Mouse (Mus musculus): ENCODE results near the gene Rpap3. TPM values are rescaled to one million over a fixed set of nuclear protein-coding genes. Genes with fewer than 3 reads are reported as not detected.

Rpap3 gene
- total RNA-seq (2021), result 10 to 100 TPM; 27.4 to 28.2 TPM
- long read RNA-seq, experiment 1, transcript Rpap3-201 (17 exons, 2,271 nt), result major isoform, 52 of 59 reads
- long read RNA-seq, experiment 1, partial matches to known transcripts, result 6 of 59 reads
- long read RNA-seq, experiment 1, other reads (novel, unspliced or antisense), result 1 of 59 reads
- long read RNA-seq, experiment 2, transcript Rpap3-201 (17 exons, 2,271 nt), result major isoform, 57 of 63 reads
- long read RNA-seq, experiment 2, partial matches to known transcripts, result 6 of 63 reads
- long read RNA-seq, experiment 2, other reads (novel, unspliced or antisense), result 0 of 63 reads

GRCm38 (mm10) chr15:97705211-97706050, at the start of gene Rpap3:
Rpap3 (minus strand) TSS chr15:97705825.
- intact Hi-C loops (cut with DNase I), result no loop called here
- peak; percentile 68 to 88 for DNase-seq (ENCODE audit: low spot score in 2 of 2)

- DNase-seq (ENCODE audit: low spot score in 2 of 2), result no peak
- intact Hi-C loops (cut with DNase I), result no loop called here
Measured at GRCm38 (mm10) chr15:97755361-97755760, 49.7 kb upstream of the Rpap3 start.

- DNase-seq (ENCODE audit: low spot score in 2 of 2), result no peak
- intact Hi-C loops (cut with DNase I), result no loop called here
Measured at GRCm38 (mm10) chr15:97754476-97754875, 48.9 kb upstream of the Rpap3 start.

- intact Hi-C loops (cut with DNase I), result no loop called here
- DNase-seq (ENCODE audit: low spot score in 2 of 2), result no peak
Measured at GRCm38 (mm10) chr15:97752491-97752890, 46.9 kb upstream of the Rpap3 start.

GRCm38 (mm10) chr15:97751676-97752075, 46.1 kb upstream of the Rpap3 start:
- DNase-seq (ENCODE audit: low spot score in 2 of 2), result no peak
- intact Hi-C loops (cut with DNase I), result no loop called here

- intact Hi-C loops (cut with DNase I), result no loop called here
- peak; percentile 86 to 92 for DNase-seq (ENCODE audit: low spot score in 2 of 2)
Measured at GRCm38 (mm10) chr15:97750697-97751096, 45.1 kb upstream of the Rpap3 start.

- DNase-seq (ENCODE audit: low spot score in 2 of 2), result no peak
- intact Hi-C loops (cut with DNase I), result no loop called here
Measured at GRCm38 (mm10) chr15:97749841-97750240, 44.2 kb upstream of the Rpap3 start.

- DNase-seq (ENCODE audit: low spot score in 2 of 2), result no peak
- intact Hi-C loops (cut with DNase I), result no loop called here
Measured at GRCm38 (mm10) chr15:97749397-97749796, 43.8 kb upstream of the Rpap3 start.

- intact Hi-C loops (cut with DNase I), result no loop called here
- no peak for DNase-seq (ENCODE audit: low spot score in 2 of 2)
Measured at GRCm38 (mm10) chr15:97748964-97749363, 43.3 kb upstream of the Rpap3 start.

GRCm38 (mm10) chr15:97748309-97748708, 42.7 kb upstream of the Rpap3 start:
- no peak for DNase-seq (ENCODE audit: low spot score in 2 of 2)
- intact Hi-C loops (cut with DNase I), result no loop called here

GRCm38 (mm10) chr15:97747486-97747885, 41.9 kb upstream of the Rpap3 start:
- intact Hi-C loops (cut with DNase I), result no loop called here
- no peak for DNase-seq (ENCODE audit: low spot score in 2 of 2)

- intact Hi-C loops (cut with DNase I), result no loop called here
- no peak for DNase-seq (ENCODE audit: low spot score in 2 of 2)
Measured at GRCm38 (mm10) chr15:97746748-97747147, 41.1 kb upstream of the Rpap3 start.

GRCm38 (mm10) chr15:97746278-97746677, 40.7 kb upstream of the Rpap3 start:
- intact Hi-C loops (cut with DNase I), result no loop called here
- no peak for DNase-seq (ENCODE audit: low spot score in 2 of 2)

- no peak for DNase-seq (ENCODE audit: low spot score in 2 of 2)
- intact Hi-C loops (cut with DNase I), result no loop called here
Measured at GRCm38 (mm10) chr15:97745331-97745730, 39.7 kb upstream of the Rpap3 start.

GRCm38 (mm10) chr15:97744930-97745329, 39.3 kb upstream of the Rpap3 start:
- intact Hi-C loops (cut with DNase I), result no loop called here
- DNase-seq (ENCODE audit: low spot score in 2 of 2), result no peak

- no peak for DNase-seq (ENCODE audit: low spot score in 2 of 2)
- intact Hi-C loops (cut with DNase I), result no loop called here
Measured at GRCm38 (mm10) chr15:97743961-97744525, 38.4 kb upstream of the Rpap3 start.

GRCm38 (mm10) chr15:97743210-97743609, 37.6 kb upstream of the Rpap3 start:
- no peak for DNase-seq (ENCODE audit: low spot score in 2 of 2)
- intact Hi-C loops (cut with DNase I), result no loop called here

GRCm38 (mm10) chr15:97742600-97742999, 37.0 kb upstream of the Rpap3 start:
- intact Hi-C loops (cut with DNase I), result no loop called here
- no peak for DNase-seq (ENCODE audit: low spot score in 2 of 2)

- intact Hi-C loops (cut with DNase I), result no loop called here
- DNase-seq (ENCODE audit: low spot score in 2 of 2), result no peak
Measured at GRCm38 (mm10) chr15:97742074-97742473, 36.4 kb upstream of the Rpap3 start.

GRCm38 (mm10) chr15:97741662-97742061, 36.0 kb upstream of the Rpap3 start:
- DNase-seq (ENCODE audit: low spot score in 2 of 2), result no peak
- intact Hi-C loops (cut with DNase I), result no loop called here
